Mouse (Mus musculus): ENCODE measurements around the gene Plxdc2.

GRCm38 (mm10) chr2:16365830-16366401 lies 9.8 kb downstream of the Plxdc2 start:
- TF ChIP-seq CTCF (IDR thresholded peaks at IDR 0.05; ENCODE audit: control insufficient read depth, insufficient read depth, low read length) (no peak), POLR2A (IDR thresholded peaks at IDR 0.05; ENCODE audit: borderline replicate concordance, control insufficient read depth, low read depth, low read length) (no peak)
